Mouse (Mus musculus): ENCODE measurements around the gene Pbxip1. TPM values are rescaled to one million over a fixed set of nuclear protein-coding genes. Genes with fewer than 3 reads are reported as not detected.

The Pbxip1 gene
- polyA plus RNA-seq, 1 experiment from 2014 or later, result 17.0 TPM

GRCm38 (mm10) chr3:89473838-89474237 is 37.3 kb downstream of the Pbxip1 start:
- Histone ChIP-seq H3K4me3 (no peak overlapping the region), H3K27me3 (no peaks in the 10 kb centered on the region), H3K4me2 (no peak overlapping the region), H3K27ac (replicated peaks) (no peak overlapping the region), H3K4me1 (replicated peaks) (no peaks in the 10 kb centered on the region), H3K9ac (no peak overlapping the region), H3K9me3 (no peaks in the 10 kb centered on the region), H3K36me3 (peaks cover 17% of the 10 kb centered on the region)
- 76% methylated on average over 6 of the region's 6 CpGs for whole genome bisulfite sequencing
- ATAC-seq (ENCODE audit: low read depth), result no peak

GRCm38 (mm10) chr3:89479055-89479454 is 42.5 kb downstream of the Pbxip1 start:
- no peak for ATAC-seq (ENCODE audit: low read depth)
- H3K27ac ChIP-seq (replicated peaks), result no peak overlapping the region
- WGBS, result 73% methylated on average over 6 of the region's 6 CpGs
- no peaks in the 10 kb centered on the region for H3K27me3 ChIP-seq
- no peaks in the 10 kb centered on the region for H3K4me1 ChIP-seq (replicated peaks)
- no peaks in the 10 kb centered on the region for H3K9me3 ChIP-seq
- no peak overlapping the region for H3K4me3 ChIP-seq
- no peak overlapping the region for H3K9ac ChIP-seq
- H3K4me2 ChIP-seq, result no peak overlapping the region
- no peaks in the 10 kb centered on the region for H3K36me3 ChIP-seq

GRCm38 (mm10) chr3:89481488-89481887 is 45.0 kb downstream of the Pbxip1 start:
- 41% methylated on average over 2 of the region's 2 CpGs for WGBS
- no peak for ATAC-seq (ENCODE audit: low read depth)
- Histone ChIP-seq H3K9ac (no peak overlapping the region), H3K4me2 (no peak overlapping the region), H3K27ac (replicated peaks) (no peak overlapping the region), H3K36me3 (no peaks in the 10 kb centered on the region), H3K27me3 (peaks cover 12% of the 10 kb centered on the region), H3K4me3 (no peak overlapping the region), H3K4me1 (replicated peaks) (no peaks in the 10 kb centered on the region), H3K9me3 (no peaks in the 10 kb centered on the region)

- Histone ChIP-seq H3K36me3 (no peaks in the 10 kb centered on the region), H3K4me3 (no peak overlapping the region), H3K9me3 (no peaks in the 10 kb centered on the region), H3K4me1 (replicated peaks) (no peaks in the 10 kb centered on the region), H3K4me2 (no peak overlapping the region), H3K27ac (replicated peaks) (no peak overlapping the region), H3K27me3 (peaks cover 13% of the 10 kb centered on the region), H3K9ac (no peak overlapping the region)
- 92% methylated on average over 5 of the region's 5 CpGs for whole genome bisulfite sequencing
- no peak for ATAC-seq (ENCODE audit: low read depth)
Measured at GRCm38 (mm10) chr3:89482249-89482648, 45.7 kb downstream of the Pbxip1 start.

- H3K9me3 ChIP-seq, result no peaks in the 10 kb centered on the region
- 0 out of 2 replicates have a peak, but pooled peaks have one; percentile 47 for ATAC-seq (ENCODE audit: low read depth)
- 21% methylated on average over 24 of the region's 24 CpGs for WGBS
Measured at GRCm38 (mm10) chr3:89484766-89485524, 48.4 kb downstream of the Pbxip1 start.

GRCm38 (mm10) chr3:89486111-89486510 is 49.6 kb downstream of the Pbxip1 start:
- WGBS, result 77% methylated on average over 8 of the region's 8 CpGs

More at GRCm38 (mm10) chr3:89484766-89485524, 48.4 kb downstream of the Pbxip1 start:
- H3K36me3 ChIP-seq, result no peaks in the 10 kb centered on the region
- peak overlapping the region; percentile 27; the same call in 1 of the 2 replicates for H3K4me2 ChIP-seq
- H3K27me3 ChIP-seq, result peaks cover 19% of the 10 kb centered on the region
- no peak overlapping the region for H3K4me3 ChIP-seq
- H3K27ac ChIP-seq (replicated peaks), result no peak overlapping the region
- H3K4me1 ChIP-seq (replicated peaks), result no peaks in the 10 kb centered on the region
- H3K9ac ChIP-seq, result no peak overlapping the region

GRCm38 (mm10) chr3:89486916-89487702 is 50.6 kb downstream of the Pbxip1 start:
- WGBS, result 70% methylated on average over 20 of the region's 20 CpGs
- H3K4me1 ChIP-seq (replicated peaks), result no peaks in the 10 kb centered on the region
- H3K4me3 ChIP-seq, result no peak overlapping the region
- no peak overlapping the region for H3K4me2 ChIP-seq
- H3K36me3 ChIP-seq, result no peaks in the 10 kb centered on the region
- no peaks in the 10 kb centered on the region for H3K9me3 ChIP-seq
- no peak overlapping the region for H3K9ac ChIP-seq
- no peak for ATAC-seq (ENCODE audit: low read depth)
- peaks cover 19% of the 10 kb centered on the region for H3K27me3 ChIP-seq
- no peak overlapping the region for H3K27ac ChIP-seq (replicated peaks)

More at GRCm38 (mm10) chr3:89486111-89486510, 49.6 kb downstream of the Pbxip1 start:
- H3K9me3 ChIP-seq, result no peaks in the 10 kb centered on the region
- H3K36me3 ChIP-seq, result no peaks in the 10 kb centered on the region
- no peaks in the 10 kb centered on the region for H3K4me1 ChIP-seq (replicated peaks)
- ATAC-seq (ENCODE audit: low read depth), result no peak
- no peak overlapping the region for H3K4me3 ChIP-seq
- H3K9ac ChIP-seq, result no peak overlapping the region
- H3K4me2 ChIP-seq, result no peak overlapping the region
- no peak overlapping the region for H3K27ac ChIP-seq (replicated peaks)
- H3K27me3 ChIP-seq, result peaks cover 19% of the 10 kb centered on the region

GRCm38 (mm10) chr3:89490790-89491189 is 54.3 kb downstream of the Pbxip1 start:
- 87% methylated on average over 3 of the region's 3 CpGs for WGBS
- Histone ChIP-seq H3K27me3 (peaks cover 7% of the 10 kb centered on the region), H3K9me3 (no peaks in the 10 kb centered on the region; the same call in 1 of the 2 replicates), H3K4me3 (no peak overlapping the region), H3K9ac (no peak overlapping the region), H3K36me3 (no peaks in the 10 kb centered on the region), H3K4me2 (no peak overlapping the region), H3K4me1 (replicated peaks) (peaks cover 7% of the 10 kb centered on the region), H3K27ac (replicated peaks) (no peak overlapping the region)
- ATAC-seq (ENCODE audit: low read depth), result no peak

- no peak overlapping the region for H3K4me3 ChIP-seq
- ATAC-seq (ENCODE audit: low read depth), result no peak
- peaks cover 7% of the 10 kb centered on the region for H3K4me1 ChIP-seq (replicated peaks)
- no peaks in the 10 kb centered on the region; the same call in 1 of the 2 replicates for H3K9me3 ChIP-seq
- no peak overlapping the region for H3K4me2 ChIP-seq
- no peaks in the 10 kb centered on the region for H3K36me3 ChIP-seq
- WGBS, result 89% methylated on average over 5 of the region's 5 CpGs
- no peak overlapping the region for H3K9ac ChIP-seq
- H3K27me3 ChIP-seq, result peaks cover 7% of the 10 kb centered on the region
- H3K27ac ChIP-seq (replicated peaks), result no peak overlapping the region
Measured at GRCm38 (mm10) chr3:89491559-89491958, 55.1 kb downstream of the Pbxip1 start.

- Histone ChIP-seq H3K4me3 (no peak overlapping the region), H3K27ac (replicated peaks) (no peak overlapping the region), H3K27me3 (peaks cover under 1% of the 10 kb centered on the region; the same call in 1 of the 2 replicates), H3K9me3 (no peaks in the 10 kb centered on the region; the same call in 1 of the 2 replicates), H3K36me3 (no peaks in the 10 kb centered on the region), H3K4me1 (replicated peaks) (peaks cover 7% of the 10 kb centered on the region), H3K4me2 (no peak overlapping the region), H3K9ac (no peak overlapping the region)
- 41% methylated on average over 8 of the region's 8 CpGs for WGBS
- ATAC-seq (ENCODE audit: low read depth), result no peak
Measured at GRCm38 (mm10) chr3:89492701-89493151, 56.2 kb downstream of the Pbxip1 start.

- H3K36me3 ChIP-seq, result no peaks in the 10 kb centered on the region
- WGBS, result 89% methylated on average over 5 of the region's 5 CpGs
- no peak for ATAC-seq (ENCODE audit: low read depth)
Measured at GRCm38 (mm10) chr3:89494630-89495029, 58.1 kb downstream of the Pbxip1 start.

GRCm38 (mm10) chr3:89496366-89496765 is 59.9 kb downstream of the Pbxip1 start:
- H3K9me3 ChIP-seq, result no peaks in the 10 kb centered on the region; the same call in 1 of the 2 replicates
- WGBS, result 69% methylated on average over 3 of the region's 3 CpGs
- H3K4me2 ChIP-seq, result no peak overlapping the region
- no peak for ATAC-seq (ENCODE audit: low read depth)
- H3K36me3 ChIP-seq, result no peaks in the 10 kb centered on the region
- no peak overlapping the region for H3K9ac ChIP-seq
- H3K27ac ChIP-seq (replicated peaks), result no peak overlapping the region
- no peak overlapping the region for H3K4me3 ChIP-seq
- H3K27me3 ChIP-seq, result no peaks in the 10 kb centered on the region
- H3K4me1 ChIP-seq (replicated peaks), result peaks cover 7% of the 10 kb centered on the region

More at GRCm38 (mm10) chr3:89494630-89495029, 58.1 kb downstream of the Pbxip1 start:
- no peak overlapping the region for H3K4me2 ChIP-seq
- H3K4me1 ChIP-seq (replicated peaks), result peaks cover 7% of the 10 kb centered on the region
- H3K9me3 ChIP-seq, result no peaks in the 10 kb centered on the region; the same call in 1 of the 2 replicates
- H3K27ac ChIP-seq (replicated peaks), result no peak overlapping the region
- H3K9ac ChIP-seq, result no peak overlapping the region
- no peaks in the 10 kb centered on the region for H3K27me3 ChIP-seq
- H3K4me3 ChIP-seq, result no peak overlapping the region
